Mouse (Mus musculus) CH12.LX (cell line): ENCODE measurements around the gene Ifi209. TPM values are rescaled to one million over a fixed set of nuclear protein-coding genes. Genes with fewer than 3 reads are reported as not detected.

Source experiments
- DNase-seq: peaks from one replicate; pipeline ENCODE4 v3.0.0-alpha.2; 2013; ENCODE audit errors: extremely low read depth
- H3K27ac ChIP-seq: 2 replicates; pipeline ENCODE4 v1.5.1; 2012; ENCODE audit warnings: low read depth, mild to moderate bottlenecking, control low read depth, moderate library complexity; ENCODE audit not compliant: insufficient read depth
- H3K27me3 ChIP-seq: replicated peaks from 2 replicates; pipeline ENCODE3; 2012; ENCODE audit warnings: inconsistent platforms
- H3K36me3 ChIP-seq, 2 experiments: replicated peaks in 1 of 2; 2 replicates each; pipeline versions ENCODE3 to v1.6.1; 2012; ENCODE audit warnings: inconsistent platforms in 1 of 2, low read length in 1 of 2, mild to moderate bottlenecking in 1 of 2, mixed read lengths in 1 of 2, moderate library complexity in 1 of 2; ENCODE audit not compliant: control insufficient read depth in 1 of 2, insufficient read depth in 1 of 2
- H3K4me1 ChIP-seq, 2 experiments: 2 replicates each; pipeline ENCODE4 v1.6.1; 2012; ENCODE audit warnings: inconsistent platforms in 1 of 2, moderate library complexity in 1 of 2; ENCODE audit not compliant: insufficient read depth in 2 of 2, control insufficient read depth in 1 of 2
- H3K4me2 ChIP-seq: 2 replicates; pipeline ENCODE4 v1.6.1; 2012; ENCODE audit warnings: low read depth, mild to moderate bottlenecking, control low read depth; ENCODE audit not compliant: poor library complexity, insufficient read depth, severe bottlenecking
- H3K4me3 ChIP-seq, 3 experiments: fragments of 150-350 bp in 1 of 3; sonication (generic) in 1 of 3; replicated peaks in 1 of 3; 2 replicates each; pipeline versions ENCODE3 to v1.5.1; 2011 to 2012; ENCODE audit warnings: low read depth in 2 of 3, low read length in 2 of 3, mild to moderate bottlenecking in 2 of 3, moderate library complexity in 2 of 3, control low read depth in 1 of 3, improper control_type of control experiment in 1 of 3, inconsistent platforms in 1 of 3, mixed read lengths in 1 of 3; ENCODE audit not compliant: poor library complexity in 1 of 3
- H3K79me2 ChIP-seq: replicated peaks from 2 replicates; pipeline ENCODE4 v1.6.1; 2012; ENCODE audit warnings: mild to moderate bottlenecking, moderate library complexity; ENCODE audit not compliant: control insufficient read depth, poor library complexity, insufficient read depth, severe bottlenecking; ENCODE audit errors: extremely low read depth
- H3K9ac ChIP-seq: 2 replicates; pipeline ENCODE4 v1.6.1; 2012; ENCODE audit warnings: low read depth, mild to moderate bottlenecking, control low read depth, moderate library complexity; ENCODE audit not compliant: insufficient read depth
- H3K9me3 ChIP-seq: replicated peaks from 2 replicates; pipeline ENCODE3; 2012; ENCODE audit warnings: low read length, inconsistent platforms, mixed read lengths
- MEF2A ChIP-seq: IDR thresholded peaks from 2 replicates; pipeline ENCODE4 v1.6.1; 2014; ENCODE audit warnings: low read depth, mild to moderate bottlenecking, inconsistent platforms, low read length, improper control_type of control experiment, borderline replicate concordance
- NRF1 ChIP-seq: IDR thresholded peaks from 2 replicates; pipeline ENCODE4 v1.6.1; 2014; ENCODE audit warnings: low read depth, mild to moderate bottlenecking, inconsistent platforms, low read length, improper control_type of control experiment, moderate library complexity
- dilution Hi-C: fragments of 300-500 bp; cut with MboI; formaldehyde crosslinking; loops from 2 replicates; pipeline ENCODE4 v1.14.3; 2020; ENCODE audit warnings: low sequenced_read_pairs; ENCODE audit not compliant: extremely low pct_unique_long_range_greater_than_20kb, extremely low pct_ligation_motif_present
- in situ Hi-C: fragments of 300-500 bp; cut with MboI; formaldehyde crosslinking; loops from 3 replicates; pipeline ENCODE4 v1.14.3; 2019; ENCODE audit warnings: low sequenced_read_pairs, low pct_ligation_motif_present, low pct_unique_long_range_greater_than_20kb, mixed read lengths
- polyA plus RNA-seq: library from polyadenylated mRNA; unstranded; fragments of >175 nt; gene quantifications from 2 replicates; pipeline ENCODE4 v1.2.1, GENCODE M21; 2012; ENCODE audit warnings: low read depth; ENCODE audit not compliant: insufficient read length
- total RNA-seq, 2 experiments: library from RNA; depleted of rRNA; stranded (reverse); fragments of 300-350 nt in 1 of 2; fragments of >200 nt in 1 of 2; gene quantifications; 2 replicates each; pipeline ENCODE4 v1.2.3; 2012 to 2014

Gene Ifi209
- total and polyA plus RNA-seq, 3 experiments = 0.72 to 6.2 (median 3.2) TPM

GRCm38 (mm10) chr1:173694270-173694669, 63.6 kb downstream of the Ifi209 start:
- TF ChIP-seq NRF1 (no peak), MEF2A (no peak)
- Histone ChIP-seq H3K36me3 (no peaks in the 10 kb centered on the region), H3K4me2 (no peak overlapping the region), H3K9ac (no peak overlapping the region), H3K4me3 (no peak overlapping the region), H3K9me3 (no peaks in the 10 kb centered on the region), H3K79me2 (no peaks in the 10 kb centered on the region), H3K27me3 (no peaks in the 10 kb centered on the region), H3K27ac (no peak overlapping the region), H3K4me1 (no peaks in the 10 kb centered on the region; a peak in 1 of 4 replicates)
- DNase-seq = no peak
- in situ Hi-C loops = no loop called here
- dilution Hi-C loops = no loop called here

Other genes starting within 250 kb of the Ifi209 start
- gene Ifi206, start 139.9 kb upstream of the Ifi209 start, total RNA-seq (2012; rRNA removed) = not detected in 2 replicates
- 0.65 TPM in 1 of 2 replicates, not detected in the other for gene Ifi206, start 139.9 kb upstream of the Ifi209 start, total RNA-seq (2014; rRNA removed)
- 0.33 and 0.56 TPM in 2 replicates for gene Ifi206, start 139.9 kb upstream of the Ifi209 start, polyA plus RNA-seq
- not detected in 2 replicates for gene Ifi214, start 95.0 kb upstream of the Ifi209 start, total RNA-seq (2012; rRNA removed)
- 0.16 TPM in 1 of 2 replicates, not detected in the other for gene Ifi214, start 95.0 kb upstream of the Ifi209 start, total RNA-seq (2014; rRNA removed)
- gene Ifi214, start 95.0 kb upstream of the Ifi209 start, polyA plus RNA-seq = 0.09 and 0.40 TPM in 2 replicates
- 41.2 and 46.5 TPM in 2 replicates for gene Ifi213, start 31.6 kb upstream of the Ifi209 start, total RNA-seq (2012; rRNA removed)
- 70.8 and 78.0 TPM in 2 replicates for gene Ifi213, start 31.6 kb upstream of the Ifi209 start, total RNA-seq (2014; rRNA removed)
- gene Ifi213, start 31.6 kb upstream of the Ifi209 start, polyA plus RNA-seq = 40.1 and 42.7 TPM in 2 replicates
- gene Ifi208, start 42.8 kb downstream of the Ifi209 start, total RNA-seq (2012; rRNA removed) = 0.04 and 0.08 TPM in 2 replicates
- gene Ifi208, start 42.8 kb downstream of the Ifi209 start, total RNA-seq (2014; rRNA removed) = 0.13 and 0.14 TPM in 2 replicates
- 0.25 and 0.31 TPM in 2 replicates for gene Ifi208, start 42.8 kb downstream of the Ifi209 start, polyA plus RNA-seq
- gene Ifi207, start 110.8 kb downstream of the Ifi209 start, total RNA-seq (2012; rRNA removed) = 2.1 and 2.6 TPM in 2 replicates
- 2.9 and 3.4 TPM in 2 replicates for gene Ifi207, start 110.8 kb downstream of the Ifi209 start, total RNA-seq (2014; rRNA removed)
- gene Ifi207, start 110.8 kb downstream of the Ifi209 start, polyA plus RNA-seq = 10.0 and 11.9 TPM in 2 replicates
- gene Ifi204, start 136.0 kb downstream of the Ifi209 start, total RNA-seq (2012; rRNA removed) = 1.4 and 1.5 TPM in 2 replicates
- gene Ifi204, start 136.0 kb downstream of the Ifi209 start, total RNA-seq (2014; rRNA removed) = 0.94 and 1.6 TPM in 2 replicates
- 0.83 and 1.4 TPM in 2 replicates for gene Ifi204, start 136.0 kb downstream of the Ifi209 start, polyA plus RNA-seq